Mouse (Mus musculus): ENCODE measurements around the gene Tex2. TPM values are rescaled to one million over a fixed set of nuclear protein-coding genes. Genes with fewer than 3 reads are reported as not detected.

Gene Tex2
- polyA plus RNA-seq (2015; fragmentation: Nextera tagmentation; extraction: Ambion mirVana) = 31.1 and 34.2 TPM in 2 replicates

DNA sequence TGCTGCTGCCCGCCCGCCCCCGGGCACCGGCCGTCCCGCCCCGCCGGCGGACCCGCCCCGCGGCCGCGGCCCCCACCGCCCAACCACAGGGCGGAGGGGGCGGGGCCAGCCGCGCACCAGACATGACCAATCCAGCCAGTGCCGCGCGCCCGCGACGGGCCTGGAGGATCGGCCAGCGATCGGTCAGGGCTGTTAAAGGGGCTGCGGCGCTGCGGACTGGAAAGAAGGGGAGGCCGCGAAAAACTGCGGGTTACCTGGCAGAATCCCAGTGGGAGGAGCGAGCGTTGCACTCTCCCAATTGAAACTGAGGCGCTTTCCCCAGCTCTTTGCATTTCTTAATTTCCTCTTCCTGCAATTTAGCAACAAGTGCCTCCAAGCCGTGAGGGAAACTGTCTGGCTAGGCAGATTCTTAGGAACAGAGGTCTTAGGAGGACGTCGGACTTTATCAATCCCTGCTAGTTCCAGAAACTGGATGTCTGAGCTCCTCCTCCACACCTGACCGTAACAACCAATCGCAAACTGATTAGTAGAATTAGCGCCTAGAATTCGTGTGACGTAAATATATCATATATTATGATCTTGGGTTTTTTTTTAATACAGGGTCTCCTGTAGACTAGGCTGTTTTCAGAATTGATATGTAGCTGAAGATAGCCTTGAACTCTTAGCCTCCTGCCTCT, at the start of gene Tex2:
Tex2 (minus strand) TSS at position 463 of the 677 bp plus-strand sequence.

DNA sequence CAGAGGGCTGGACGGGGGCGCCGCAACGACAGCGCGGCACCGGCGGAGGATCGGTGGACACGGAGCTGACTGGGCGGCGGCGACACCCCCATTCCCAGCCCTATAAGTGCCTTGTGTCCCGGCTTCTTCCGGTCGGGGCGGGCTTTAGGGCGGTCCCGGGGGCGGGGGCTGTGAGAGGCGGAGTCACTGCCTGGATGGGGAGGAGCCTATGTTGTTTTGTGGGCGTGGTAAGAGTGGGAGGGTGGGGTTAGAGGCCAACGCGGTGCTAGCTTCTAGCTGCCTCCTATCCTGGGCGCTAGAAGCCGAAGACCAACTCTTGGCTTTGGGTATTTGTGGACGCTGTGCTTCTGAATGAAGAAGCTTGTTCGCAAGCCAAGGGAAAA, 125.5 kb downstream of the Tex2 start, which contains the start of gene Ern1:
Ern1 (minus strand) TSS at position 120 of the 383 bp plus-strand sequence.

Other genes starting within 250 kb of the Tex2 start
- gene Prr29, start 248.0 kb downstream of the Tex2 start, polyA plus RNA-seq (2015; fragmentation: Nextera tagmentation; extraction: Ambion mirVana) = 0.42 TPM in 1 of 2 replicates, not detected in the other
- gene Icam2, start 225.3 kb downstream of the Tex2 start, polyA plus RNA-seq (2015; fragmentation: Nextera tagmentation; extraction: Ambion mirVana) = 11.7 and 13.7 TPM in 2 replicates
- 2.3 and 3.3 TPM in 2 replicates for gene Ern1, start 125.6 kb downstream of the Tex2 start, polyA plus RNA-seq (2015; fragmentation: Nextera tagmentation; extraction: Ambion mirVana)
- gene Pecam1, start 137.2 kb upstream of the Tex2 start, polyA plus RNA-seq (2015; fragmentation: Nextera tagmentation; extraction: Ambion mirVana) = 11.0 and 11.9 TPM in 2 replicates
- gene Milr1, start 137.8 kb upstream of the Tex2 start, polyA plus RNA-seq (2015; fragmentation: Nextera tagmentation; extraction: Ambion mirVana) = 0.65 and 0.79 TPM in 2 replicates
- 9.9 and 10.3 TPM in 2 replicates for gene Polg2, start 166.1 kb upstream of the Tex2 start, polyA plus RNA-seq (2015; fragmentation: Nextera tagmentation; extraction: Ambion mirVana)
- 229 and 248 TPM in 2 replicates for gene Ddx5, start 175.8 kb upstream of the Tex2 start, polyA plus RNA-seq (2015; fragmentation: Nextera tagmentation; extraction: Ambion mirVana)
- gene Cep95, start 175.8 kb upstream of the Tex2 start, polyA plus RNA-seq (2015; fragmentation: Nextera tagmentation; extraction: Ambion mirVana) = 8.8 and 9.8 TPM in 2 replicates

Measured in neural tube, postnatal 0 days (tissue).